Mouse (Mus musculus) erythroblast, embryonic 14.5 days (primary cell): ENCODE results near the gene Pigt.

ENCODE experiments used
- GATA1 ChIP-seq: IDR thresholded peaks from 2 replicates; pipeline ENCODE4 v1.6.1; 2012; ENCODE audit warnings: low read length, inconsistent platforms, mixed read lengths
- TAL1 ChIP-seq: IDR thresholded peaks from 3 replicates; pipeline ENCODE4 v1.6.1; 2012; ENCODE audit warnings: low read length, inconsistent platforms, mixed read lengths

DNA sequence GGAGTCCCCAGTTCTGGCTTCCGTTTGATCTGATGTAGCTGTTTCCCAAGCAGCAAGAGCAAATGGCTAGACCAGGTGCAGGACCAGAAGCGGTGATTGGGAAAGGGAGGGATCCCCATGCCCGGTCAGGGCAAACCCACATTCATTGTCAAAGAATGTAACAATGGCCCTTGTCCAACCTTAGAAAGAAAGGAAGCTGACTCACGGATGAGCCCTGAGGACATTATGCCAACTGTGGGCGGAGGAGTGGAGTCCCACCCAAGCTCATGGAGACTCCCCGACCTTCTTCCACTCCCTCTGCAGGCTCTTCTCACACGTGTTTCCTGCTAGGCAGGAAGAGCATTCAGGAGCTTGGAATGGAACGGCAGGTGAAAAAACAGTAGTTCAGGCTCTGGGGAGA lies 16.1 kb downstream of the Pigt start:
- TF ChIP-seq TAL1 (no peak), GATA1 (no peak)
